Mouse (Mus musculus) brown adipose tissue, adult 24 weeks (tissue): ENCODE measurements around the gene Fbln7. TPM values are rescaled to one million over a fixed set of nuclear protein-coding genes. Genes with fewer than 3 reads are reported as not detected.

Source experiments
- H3K27ac ChIP-seq: fragments of 200-500 bp; replicated peaks from 2 replicates; pipeline ENCODE4 v1.5.1; 2012; ENCODE audit warnings: low read depth, mild to moderate bottlenecking, low read length
- H3K4me1 ChIP-seq: fragments of 200-500 bp; 2 replicates; pipeline ENCODE4 v1.6.1; 2012; ENCODE audit warnings: low read length, mixed read lengths; ENCODE audit not compliant: control insufficient read depth, insufficient read depth, insufficient read length
- H3K4me3 ChIP-seq: fragments of 200-500 bp; 2 replicates; pipeline ENCODE4 v1.5.1; 2012; ENCODE audit warnings: low read depth, mild to moderate bottlenecking, low read length, moderate library complexity; ENCODE audit not compliant: insufficient read depth
- polyA plus RNA-seq: library from polyadenylated mRNA; stranded (reverse); fragments of >200 nt; gene quantifications from 2 replicates; pipeline ENCODE4 v1.2.4, GENCODE M21; 2012; ENCODE audit not compliant: missing spikeins, insufficient read depth, insufficient read length

The Fbln7 gene
- 1.7 and 2.5 TPM in 2 replicates for polyA plus RNA-seq

DNA sequence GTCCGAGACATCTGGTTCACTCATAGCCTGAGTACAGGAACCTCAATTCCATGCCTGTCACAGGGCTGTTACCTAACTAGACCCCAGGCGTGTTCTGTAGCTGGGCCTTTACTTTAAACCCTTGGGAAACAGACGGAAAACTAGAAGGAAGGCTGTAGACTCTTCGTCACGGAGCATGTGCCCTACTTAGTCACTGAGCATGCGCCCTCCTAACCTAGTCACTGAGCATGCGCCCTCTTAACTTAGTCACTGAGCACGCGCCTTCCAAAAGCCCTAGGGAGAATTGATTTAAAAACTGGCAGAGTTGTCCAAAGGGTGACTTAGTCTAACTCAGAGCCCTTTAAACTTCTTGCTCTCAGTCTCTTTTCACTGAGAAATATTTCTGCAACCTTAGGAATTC, at the start of gene Fbln7:
Fbln7 (plus strand) TSS at position 346 of the 400 bp plus-strand sequence.
- no peaks in the 10 kb centered on the region for H3K4me1 ChIP-seq

GRCm38 (mm10) chr2:128816311-128816710, 46.5 kb upstream of the Fbln7 start:
- Histone ChIP-seq H3K4me1 (peaks cover 5% of the 10 kb centered on the region), H3K27ac (no peak overlapping the region), H3K4me3 (no peak overlapping the region)

More for the DNA sequence above, at the start of gene Fbln7:
- Histone ChIP-seq H3K27ac (no peak within 1 kb of the TSS), H3K4me3 (peak within 1 kb of the TSS; percentile 26)

DNA sequence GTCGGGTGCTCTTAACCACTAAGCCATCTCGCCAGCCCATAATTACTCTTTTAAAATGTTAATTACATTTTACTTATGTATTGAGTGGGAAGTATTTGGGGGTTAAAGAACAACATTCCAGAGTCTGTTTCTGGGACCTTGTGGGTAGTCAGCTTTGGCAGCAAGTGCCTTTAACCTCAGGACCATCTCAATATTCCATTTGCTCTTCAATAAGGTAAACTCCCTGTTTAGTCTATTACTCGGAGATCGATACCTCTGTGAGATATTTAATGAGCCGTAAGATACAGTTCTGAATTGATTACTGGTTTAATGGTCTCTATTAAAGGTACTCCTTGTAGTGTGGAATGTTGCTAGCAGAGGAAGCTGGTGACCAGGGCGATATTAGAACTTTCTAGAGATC, 45.9 kb upstream of the Fbln7 start:
- Histone ChIP-seq H3K4me3 (no peak overlapping the region), H3K4me1 (peaks cover 6% of the 10 kb centered on the region), H3K27ac (no peak overlapping the region)

- H3K4me1 ChIP-seq, result peaks cover 6% of the 10 kb centered on the region
- H3K27ac ChIP-seq, result peak overlapping the region; percentile 61
- peak overlapping the region; percentile 60 for H3K4me3 ChIP-seq
These were observed 45.4 kb upstream of the Fbln7 start for GRCm38 (mm10) chr2:128817387-128817785.

GRCm38 (mm10) chr2:128817786-128818681, 44.7 kb upstream of the Fbln7 start, which contains the start of gene Tmem87b:
Gene Tmem87b (plus strand): TSS chr2:128818118.
- peak within 1 kb of the TSS; percentile 89 for H3K27ac ChIP-seq
- peaks cover 6% of the 10 kb centered on the region for H3K4me1 ChIP-seq
- H3K4me3 ChIP-seq, result peak within 1 kb of the TSS; percentile 88

DNA sequence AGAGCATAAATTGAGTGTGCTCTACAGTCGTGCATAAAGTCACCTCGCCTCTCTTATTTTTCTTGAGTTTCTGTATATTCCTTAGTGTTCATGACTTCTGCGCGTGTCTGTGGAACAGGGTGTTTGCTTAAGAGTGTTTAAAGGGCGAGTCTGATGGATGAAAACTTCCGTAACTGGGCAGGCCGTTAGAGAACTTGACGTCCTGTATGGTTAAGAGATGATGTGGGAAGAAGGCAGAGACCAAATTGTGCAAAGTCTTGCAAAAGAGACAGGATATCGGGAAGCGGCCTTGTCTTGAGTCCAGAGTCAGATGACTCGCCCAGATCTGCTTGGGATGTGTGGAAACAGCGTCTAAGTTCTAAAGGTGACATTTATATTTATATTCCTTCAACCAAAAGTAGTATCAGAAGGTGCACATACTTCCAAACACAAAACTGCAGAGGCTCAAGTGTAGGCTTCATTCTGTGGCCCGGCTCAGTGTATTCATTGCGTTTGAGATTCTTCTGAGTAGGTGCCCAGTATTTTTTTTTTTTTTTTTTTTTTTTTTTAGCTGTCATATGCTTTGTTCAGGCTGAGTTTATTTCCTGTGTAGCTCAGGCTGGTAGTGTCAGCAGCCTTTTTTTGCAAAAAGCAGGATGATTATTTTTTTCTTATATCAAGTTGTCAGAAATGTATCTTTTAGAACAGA, 43.7 kb upstream of the Fbln7 start:
- Histone ChIP-seq H3K4me1 (peaks cover 6% of the 10 kb centered on the region), H3K4me3 (peak overlapping the region; percentile 88), H3K27ac (peak overlapping the region; percentile 89)

GRCm38 (mm10) chr2:128820631-128821030, 42.1 kb upstream of the Fbln7 start:
- peaks cover 6% of the 10 kb centered on the region for H3K4me1 ChIP-seq
- H3K4me3 ChIP-seq, result no peak overlapping the region
- H3K27ac ChIP-seq, result no peak overlapping the region

GRCm38 (mm10) chr2:128823893-128824292, 38.9 kb upstream of the Fbln7 start:
- H3K4me1 ChIP-seq, result peaks cover 6% of the 10 kb centered on the region

DNA sequence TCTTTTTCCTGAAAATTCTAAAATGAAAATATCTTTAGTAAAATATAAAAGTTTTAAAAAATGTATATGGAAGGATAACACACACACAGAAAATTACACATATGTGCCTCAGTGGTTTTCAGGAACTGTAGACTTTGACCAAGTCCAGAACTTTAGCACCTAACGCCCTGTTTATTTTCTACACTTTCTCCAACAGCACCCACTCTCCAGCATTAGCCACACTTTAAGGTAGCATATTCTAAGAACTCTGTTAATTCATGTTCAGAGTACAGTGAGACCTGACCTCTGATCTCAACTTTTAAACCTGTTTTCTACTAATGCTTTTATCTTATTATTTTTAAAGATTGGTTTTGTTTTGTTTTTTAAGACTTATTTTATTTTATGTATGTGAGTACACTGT, 35.0 kb upstream of the Fbln7 start:
- H3K4me1 ChIP-seq, result no peaks in the 10 kb centered on the region
- no peak overlapping the region for H3K4me3 ChIP-seq
- H3K27ac ChIP-seq, result no peak overlapping the region

More at GRCm38 (mm10) chr2:128823893-128824292, 38.9 kb upstream of the Fbln7 start:
- no peak overlapping the region for H3K27ac ChIP-seq
- no peak overlapping the region for H3K4me3 ChIP-seq

DNA sequence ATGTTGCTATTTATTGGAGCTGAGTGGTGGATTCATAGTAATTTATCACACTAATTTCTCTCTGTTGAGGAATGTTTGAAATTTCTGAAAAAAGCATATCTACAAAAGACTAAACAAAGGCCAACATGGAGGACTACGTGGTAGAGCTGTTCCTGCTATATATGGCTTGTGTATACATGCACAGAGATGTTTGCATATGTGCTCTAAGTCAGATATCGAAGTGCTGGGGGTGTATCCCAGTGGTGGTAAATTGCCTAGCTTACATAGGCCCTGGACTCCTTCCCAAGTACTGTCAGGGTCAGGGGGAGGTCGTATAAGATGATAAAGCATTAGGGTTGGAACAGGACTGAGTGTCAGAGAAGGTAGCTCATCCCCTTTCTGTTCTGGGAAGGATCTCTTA, 30.2 kb upstream of the Fbln7 start:
- H3K27ac ChIP-seq, result peak overlapping the region; percentile 36; the same call in 1 of the 2 replicates
- H3K4me3 ChIP-seq, result no peak overlapping the region
- H3K4me1 ChIP-seq, result no peaks in the 10 kb centered on the region

DNA sequence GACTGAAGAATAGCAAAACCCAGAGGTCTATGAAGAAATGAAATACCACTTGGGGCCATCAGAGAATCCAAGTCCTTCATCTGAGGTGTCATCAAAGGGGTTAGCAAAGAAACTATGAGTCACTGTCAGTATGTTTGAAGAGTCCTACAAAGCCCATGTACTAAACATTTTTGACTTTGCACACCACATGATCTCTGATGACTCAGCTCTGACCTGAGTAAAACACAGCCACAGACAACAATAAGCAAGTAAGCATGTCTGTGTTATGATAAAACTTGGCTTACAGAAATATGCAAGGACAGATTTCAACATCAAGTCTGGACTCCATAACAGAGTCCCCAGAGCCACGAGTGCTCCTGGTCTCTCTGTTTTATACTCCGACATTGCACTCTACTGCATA, 29.7 kb upstream of the Fbln7 start:
- Histone ChIP-seq H3K4me3 (no peak overlapping the region), H3K4me1 (no peaks in the 10 kb centered on the region), H3K27ac (peak overlapping the region; percentile 36; the same call in 1 of the 2 replicates)

DNA sequence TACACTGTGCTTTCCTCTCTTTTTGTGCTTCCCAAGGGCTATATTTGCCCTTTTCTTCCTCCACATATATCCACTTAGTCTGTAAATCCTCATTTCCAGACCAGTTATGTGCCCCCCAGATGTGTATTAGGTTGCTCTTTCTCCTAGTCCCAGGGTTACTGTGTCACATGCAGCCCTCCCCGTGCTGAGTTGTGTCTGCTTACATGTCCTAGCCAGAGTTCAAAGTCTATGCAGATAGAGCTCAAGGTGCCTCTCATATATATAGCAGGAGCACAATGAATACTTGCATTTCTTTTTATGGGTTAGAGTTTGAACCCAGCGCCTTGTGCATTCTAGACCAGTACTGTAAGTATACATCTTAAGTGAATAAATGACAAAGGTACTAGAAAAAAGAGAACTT, 29.3 kb upstream of the Fbln7 start:
- Histone ChIP-seq H3K4me3 (no peak overlapping the region), H3K27ac (0 out of 2 replicates have a peak overlapping the region, but pooled peaks have one; percentile 36), H3K4me1 (no peaks in the 10 kb centered on the region)

GRCm38 (mm10) chr2:128837531-128837930, 25.2 kb upstream of the Fbln7 start:
- H3K27ac ChIP-seq, result no peak overlapping the region
- H3K4me3 ChIP-seq, result no peak overlapping the region
- H3K4me1 ChIP-seq, result no peaks in the 10 kb centered on the region

- Histone ChIP-seq H3K4me3 (no peak overlapping the region), H3K4me1 (no peaks in the 10 kb centered on the region), H3K27ac (no peak overlapping the region)
These were observed 24.2 kb upstream of the Fbln7 start for GRCm38 (mm10) chr2:128838611-128839010.

DNA sequence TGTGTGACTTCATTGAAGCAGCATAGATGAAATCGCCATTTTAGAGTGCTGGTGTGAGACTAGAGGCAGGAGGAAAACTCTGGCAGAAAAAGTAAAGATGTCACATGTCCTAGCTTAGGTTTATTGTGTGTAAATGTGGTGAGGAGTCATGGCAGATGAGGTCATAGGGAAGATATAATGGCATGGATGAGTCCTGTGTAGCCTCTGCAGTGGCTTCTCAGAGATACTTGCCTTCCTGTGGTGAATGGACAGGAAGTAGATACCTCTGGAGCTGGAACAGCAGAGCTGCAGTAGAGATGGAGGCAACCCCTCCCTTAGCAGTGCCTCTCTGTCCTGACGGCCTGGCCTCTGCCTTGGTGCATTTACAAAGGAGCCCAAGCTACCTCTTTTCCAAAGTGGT, 23.3 kb upstream of the Fbln7 start:
- Histone ChIP-seq H3K4me1 (no peaks in the 10 kb centered on the region), H3K27ac (no peak overlapping the region), H3K4me3 (no peak overlapping the region)
